Mouse (Mus musculus): ENCODE results near the gene 1810024B03Rik.
"Not testable (repeated sequence)": the region's sequence is repeated elsewhere in the genome, so short reads cannot be mapped to it uniquely, and the experiment has no call there.

The 1810024B03Rik gene

GRCm38 (mm10) chr2:127182598-127183381, 25.3 kb downstream of the 1810024B03Rik start:
- DNase-seq (ENCODE audit: extremely low spot score, low spot score) = peak; percentile 68

- not testable (repeated sequence) for DNase-seq (ENCODE audit: extremely low spot score, low spot score)
Observed at GRCm38 (mm10) chr2:127166261-127166660, 41.8 kb downstream of the 1810024B03Rik start.

DNA sequence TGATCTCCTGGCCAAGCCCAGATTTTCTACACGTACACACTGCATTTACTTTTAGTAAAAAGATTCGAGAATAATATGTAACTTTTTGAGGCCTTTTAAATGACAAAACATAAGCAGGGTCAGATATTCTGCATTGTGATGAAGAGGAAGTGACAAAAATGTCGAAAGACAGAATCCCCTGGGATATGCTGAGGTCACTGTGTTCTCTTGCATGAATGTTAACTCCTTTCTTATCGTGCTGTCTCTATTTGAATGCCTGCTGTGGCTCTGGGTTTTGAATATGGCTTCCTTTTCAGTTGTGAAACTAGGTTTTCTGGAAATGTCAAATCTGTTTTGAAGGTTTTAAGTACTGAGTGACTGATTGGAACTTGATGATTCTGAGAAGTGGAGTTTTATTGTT, 42.4 kb downstream of the 1810024B03Rik start:
- no peak for DNase-seq (ENCODE audit: extremely low spot score, low spot score)

DNA sequence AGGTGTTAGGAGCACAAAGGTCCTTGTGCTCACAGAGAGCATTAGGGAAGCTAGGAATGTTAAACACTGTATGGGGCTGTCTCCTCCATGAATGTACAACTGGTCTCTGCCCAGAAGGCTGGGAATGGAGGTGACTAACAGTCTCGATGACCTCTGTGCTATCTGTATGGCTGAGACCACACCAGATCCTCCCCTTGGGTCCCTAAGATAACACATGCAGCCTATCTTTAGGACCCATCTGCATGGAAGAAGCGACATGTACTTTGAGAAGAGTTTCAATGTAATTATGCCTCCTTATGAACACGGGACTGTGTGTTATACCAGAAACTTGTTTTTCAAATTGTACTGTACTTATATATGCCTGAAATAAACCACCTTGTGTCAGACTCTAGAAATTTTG, 62.4 kb downstream of the 1810024B03Rik start:
- no peak for DNase-seq (ENCODE audit: extremely low spot score, low spot score)

- peak; percentile 68 for DNase-seq (ENCODE audit: extremely low spot score, low spot score)
Observed at GRCm38 (mm10) chr2:127143158-127144063, 64.7 kb downstream of the 1810024B03Rik start, which contains the start of gene Itpripl1. Itpripl1 (minus strand) TSS chr2:127143442.

- no peak for DNase-seq (ENCODE audit: extremely low spot score, low spot score)
Observed at GRCm38 (mm10) chr2:127142577-127143157, 65.4 kb downstream of the 1810024B03Rik start.

DNA sequence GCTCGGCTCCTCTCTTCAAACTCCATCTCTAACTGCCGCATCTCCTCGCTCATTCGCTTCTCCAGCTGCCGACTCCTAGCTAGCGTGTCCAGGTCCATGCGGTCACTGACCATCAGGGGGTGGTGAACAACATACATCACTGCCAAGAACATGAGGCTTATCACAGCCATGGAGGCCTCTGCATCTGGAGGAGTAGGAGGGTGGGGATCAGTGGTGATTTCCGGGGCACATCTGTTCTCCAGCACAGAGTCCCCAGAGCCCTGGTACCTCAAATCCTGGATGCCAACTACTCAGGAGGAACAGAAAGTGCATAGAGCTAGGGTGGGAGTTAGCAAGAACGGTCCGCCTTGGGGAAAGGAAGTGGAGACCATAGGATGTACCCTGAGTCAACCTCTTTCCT, 66.0 kb downstream of the 1810024B03Rik start:
- DNase-seq (ENCODE audit: extremely low spot score, low spot score) = no peak

DNA sequence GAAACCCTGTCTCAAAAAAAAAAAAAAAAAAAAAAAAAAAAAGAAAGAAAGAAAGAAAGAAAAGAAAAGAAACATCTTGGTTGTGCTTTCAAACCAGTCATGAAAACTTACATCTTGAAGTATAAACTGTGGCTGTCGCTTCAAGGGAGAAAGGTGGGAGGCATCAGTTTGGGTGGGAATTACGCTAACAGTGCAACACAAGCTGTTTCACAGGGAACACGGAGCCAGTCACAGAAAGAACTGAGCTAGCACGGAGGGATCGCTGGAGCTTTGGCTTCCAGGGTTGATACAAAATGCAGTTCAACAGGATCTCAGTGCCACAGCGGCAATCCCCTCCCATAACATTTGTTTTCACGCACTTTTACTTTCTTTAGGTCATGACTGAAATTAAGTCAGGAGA, 68.1 kb downstream of the 1810024B03Rik start:
- DNase-seq (ENCODE audit: extremely low spot score, low spot score) = no peak

GRCm38 (mm10) chr2:127139605-127140004, 68.5 kb downstream of the 1810024B03Rik start:
- no peak for DNase-seq (ENCODE audit: extremely low spot score, low spot score)

GRCm38 (mm10) chr2:127139094-127139493, 69.0 kb downstream of the 1810024B03Rik start:
- no peak for DNase-seq (ENCODE audit: extremely low spot score, low spot score)

GRCm38 (mm10) chr2:127138449-127138848, 69.6 kb downstream of the 1810024B03Rik start:
- no peak for DNase-seq (ENCODE audit: extremely low spot score, low spot score)

GRCm38 (mm10) chr2:127137838-127138420, 70.2 kb downstream of the 1810024B03Rik start:
- no peak for DNase-seq (ENCODE audit: extremely low spot score, low spot score)

DNA sequence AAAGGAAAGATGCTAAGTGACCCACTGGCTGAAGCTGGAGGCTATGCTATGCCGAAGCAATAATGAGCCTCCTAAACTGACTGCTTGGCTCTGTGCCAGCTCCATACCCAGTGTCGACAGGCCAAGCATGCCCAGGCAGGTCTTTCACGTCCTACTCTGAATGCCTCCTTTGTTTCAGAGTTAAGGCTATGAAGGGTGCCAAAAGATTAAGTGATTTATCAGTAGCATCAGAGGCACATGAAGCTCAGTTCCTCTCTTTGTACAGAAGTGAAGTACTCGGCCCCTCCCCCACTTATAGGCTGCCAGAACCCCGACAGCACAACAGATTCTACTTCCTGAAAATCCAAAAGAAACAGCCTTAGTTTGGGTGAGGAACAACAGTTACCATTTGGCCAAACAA, 71.1 kb downstream of the 1810024B03Rik start:
- DNase-seq (ENCODE audit: extremely low spot score, low spot score) = peak; percentile 26

Data from neural tube, embryonic 10.5 days (tissue).